Mouse (Mus musculus) ES-E14 (cell line): ENCODE measurements around the gene Gsdme.

Experiments
- MAFK ChIP-seq: IDR thresholded peaks from 2 replicates; pipeline ENCODE4 v1.6.1; 2014; ENCODE audit warnings: mild to moderate bottlenecking, low read depth, low read length, inconsistent platforms; ENCODE audit not compliant: insufficient read depth
- ZNF384 ChIP-seq: IDR thresholded peaks from 2 replicates; pipeline ENCODE4 v1.6.1; 2012; ENCODE audit warnings: low read depth, low read length, inconsistent platforms

DNA sequence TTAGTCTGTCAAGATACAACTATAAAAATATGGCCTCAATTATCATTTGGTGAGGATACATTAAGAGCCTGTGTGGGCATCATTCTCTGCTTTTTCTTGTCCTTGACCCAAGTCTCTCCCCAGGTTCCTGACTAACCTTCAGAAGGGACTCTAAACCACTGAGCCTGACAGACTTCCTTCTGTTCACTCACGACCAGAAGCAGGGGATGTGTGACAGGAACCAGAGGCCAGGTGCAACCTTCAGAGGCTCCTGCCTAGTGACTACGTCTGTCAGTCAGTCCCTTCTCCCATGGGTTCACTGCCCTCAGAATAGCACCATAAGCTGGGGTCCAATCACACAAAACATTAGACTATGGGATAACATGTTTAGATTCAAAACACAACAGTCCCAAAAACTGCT lies 16.3 kb downstream of the Gsdme start:
- TF ChIP-seq MAFK (no peak), ZNF384 (no peak)
